Mouse (Mus musculus): ENCODE measurements around the gene Slc43a3. TPM values are rescaled to one million over a fixed set of nuclear protein-coding genes. Genes with fewer than 3 reads are reported as not detected.

The Slc43a3 gene
- polyA plus RNA-seq, 2 experiments: 113 to 159 TPM

GRCm38 (mm10) chr2:84919601-84920108, 16.7 kb upstream of the Slc43a3 start:
- DNase-seq (ENCODE audit: low read depth in 3 of 3, low spot score in 3 of 3) (no peak), ATAC-seq (ENCODE audit: insufficient read depth) (no peak)
- no peak for TF ChIP-seq CTCF (IDR thresholded peaks at IDR 0.05; ENCODE audit: low read depth)
- no peak for TF ChIP-seq EP300 (IDR thresholded peaks at IDR 0.05; ENCODE audit: low read depth)
- H3K27me3 ChIP-seq (ENCODE audit: control insufficient read depth, insufficient read depth, low read length): no peaks in the 10 kb centered on the region
- no peaks in the 10 kb centered on the region for H3K36me3 ChIP-seq (replicated peaks; ENCODE audit: control insufficient read depth, insufficient read depth, low read depth)
- H3K4me1 ChIP-seq (replicated peaks; ENCODE audit: control insufficient read depth in 2 of 2, insufficient read depth in 2 of 2, low read length in 1 of 2): peaks cover 0 to 6% of the 10 kb centered on the region in 2 experiments; a peak in 1 of 4 replicates
- WGBS (ENCODE audit: insufficient replicate concordance): 60% methylated on average over 10 of the region's 10 CpGs
- H3K9me3 ChIP-seq (ENCODE audit: control insufficient read depth, low read length): no peaks in the 10 kb centered on the region
- no peak overlapping the region for H3K4me2 ChIP-seq (ENCODE audit: low read depth)
- no peak overlapping the region for H3K27ac ChIP-seq
- H3K4me3 ChIP-seq (ENCODE audit: insufficient read depth in 1 of 2, low read depth in 2 of 2, low read length in 2 of 2): no peak overlapping the region
- H3K9ac ChIP-seq (replicated peaks): no peak overlapping the region

GRCm38 (mm10) chr2:84930186-84930585, 6.2 kb upstream of the Slc43a3 start:
- no peak for ATAC-seq (ENCODE audit: insufficient read depth)
- Histone ChIP-seq H3K27ac (no peak overlapping the region), H3K27me3 (ENCODE audit: control insufficient read depth, insufficient read depth, low read length) (no peaks in the 10 kb centered on the region; the same call in 1 of the 2 replicates), H3K4me3 (ENCODE audit: insufficient read depth in 1 of 2, low read depth in 2 of 2, low read length in 2 of 2) (no peak overlapping the region), H3K9ac (replicated peaks) (no peak overlapping the region), H3K36me3 (replicated peaks; ENCODE audit: control insufficient read depth, insufficient read depth, low read depth) (no peaks in the 10 kb centered on the region), H3K4me2 (ENCODE audit: low read depth) (no peak overlapping the region), H3K4me1 (replicated peaks; ENCODE audit: control insufficient read depth in 2 of 2, insufficient read depth in 2 of 2, low read length in 1 of 2) (peaks cover 3 to 13% of the 10 kb centered on the region in 2 experiments; a peak in 3 of 4 replicates), H3K9me3 (ENCODE audit: control insufficient read depth, low read length) (no peaks in the 10 kb centered on the region)
- 13% methylated on average over 7 of the region's 7 CpGs for WGBS (ENCODE audit: insufficient replicate concordance)
- no peak for TF ChIP-seq EP300 (IDR thresholded peaks at IDR 0.05; ENCODE audit: low read depth)
- TF ChIP-seq CTCF (IDR thresholded peaks at IDR 0.05; ENCODE audit: low read depth): no peak
- DNase-seq (ENCODE audit: low read depth in 3 of 3, low spot score in 3 of 3): no peak

- WGBS (ENCODE audit: insufficient replicate concordance): 52% methylated on average over 8 of the region's 8 CpGs
- H3K9ac ChIP-seq (replicated peaks): no peak overlapping the region
Observed at GRCm38 (mm10) chr2:84933992-84934648, 2.3 kb upstream of the Slc43a3 start.

GRCm38 (mm10) chr2:84934649-84935007, 1.8 kb upstream of the Slc43a3 start:
- WGBS (ENCODE audit: insufficient replicate concordance): 70% methylated on average over 4 of the region's 4 CpGs
- Histone ChIP-seq H3K9ac (replicated peaks) (no peak overlapping the region), H3K4me2 (ENCODE audit: low read depth) (no peak overlapping the region), H3K36me3 (replicated peaks; ENCODE audit: control insufficient read depth, insufficient read depth, low read depth) (peaks cover 12% of the 10 kb centered on the region), H3K4me3 (ENCODE audit: insufficient read depth in 1 of 2, low read depth in 2 of 2, low read length in 2 of 2) (no peak overlapping the region), H3K4me1 (replicated peaks; ENCODE audit: control insufficient read depth in 2 of 2, insufficient read depth in 2 of 2, low read length in 1 of 2) (peaks cover 9 to 20% of the 10 kb centered on the region in 2 experiments), H3K9me3 (ENCODE audit: control insufficient read depth, low read length) (no peaks in the 10 kb centered on the region), H3K27me3 (ENCODE audit: control insufficient read depth, insufficient read depth, low read length) (no peaks in the 10 kb centered on the region; the same call in 1 of the 2 replicates), H3K27ac (no peak overlapping the region)
- no peak for DNase-seq (ENCODE audit: low read depth in 3 of 3, low spot score in 3 of 3)
- no peak for ATAC-seq (ENCODE audit: insufficient read depth)
- TF ChIP-seq CTCF (IDR thresholded peaks at IDR 0.05; ENCODE audit: low read depth) (no peak), EP300 (IDR thresholded peaks at IDR 0.05; ENCODE audit: low read depth) (no peak)

More at GRCm38 (mm10) chr2:84933992-84934648, 2.3 kb upstream of the Slc43a3 start:
- Histone ChIP-seq H3K4me3 (ENCODE audit: insufficient read depth in 1 of 2, low read depth in 2 of 2, low read length in 2 of 2) (no peak overlapping the region), H3K4me2 (ENCODE audit: low read depth) (no peak overlapping the region), H3K9me3 (ENCODE audit: control insufficient read depth, low read length) (no peaks in the 10 kb centered on the region), H3K27ac (no peak overlapping the region), H3K4me1 (replicated peaks; ENCODE audit: control insufficient read depth in 2 of 2, insufficient read depth in 2 of 2, low read length in 1 of 2) (peaks cover 6 to 18% of the 10 kb centered on the region in 2 experiments; a peak in 3 of 4 replicates), H3K36me3 (replicated peaks; ENCODE audit: control insufficient read depth, insufficient read depth, low read depth) (peaks cover 7% of the 10 kb centered on the region), H3K27me3 (ENCODE audit: control insufficient read depth, insufficient read depth, low read length) (no peaks in the 10 kb centered on the region; the same call in 1 of the 2 replicates)
- DNase-seq (ENCODE audit: low read depth in 3 of 3, low spot score in 3 of 3): no peak
- TF ChIP-seq CTCF (IDR thresholded peaks at IDR 0.05; ENCODE audit: low read depth) (no peak), EP300 (IDR thresholded peaks at IDR 0.05; ENCODE audit: low read depth) (no peak)
- no peak for ATAC-seq (ENCODE audit: insufficient read depth)

GRCm38 (mm10) chr2:84935065-84935464, 1.3 kb upstream of the Slc43a3 start:
- Histone ChIP-seq H3K4me2 (ENCODE audit: low read depth) (peak overlapping the region; percentile 55; the same call in 1 of the 2 replicates), H3K4me1 (replicated peaks; ENCODE audit: control insufficient read depth in 2 of 2, insufficient read depth in 2 of 2, low read length in 1 of 2) (peaks cover 13 to 24% of the 10 kb centered on the region in 2 experiments), H3K9ac (replicated peaks) (no peak overlapping the region), H3K9me3 (ENCODE audit: control insufficient read depth, low read length) (no peaks in the 10 kb centered on the region), H3K36me3 (replicated peaks; ENCODE audit: control insufficient read depth, insufficient read depth, low read depth) (peaks cover 16% of the 10 kb centered on the region), H3K27me3 (ENCODE audit: control insufficient read depth, insufficient read depth, low read length) (no peaks in the 10 kb centered on the region), H3K27ac (peak overlapping the region; percentile 64), H3K4me3 (ENCODE audit: insufficient read depth in 1 of 2, low read depth in 2 of 2, low read length in 2 of 2) (no peak overlapping the region)
- WGBS (ENCODE audit: insufficient replicate concordance): 82% methylated on average over 5 of the region's 5 CpGs
- ATAC-seq (ENCODE audit: insufficient read depth) (no peak), DNase-seq (ENCODE audit: low read depth in 3 of 3, low spot score in 3 of 3) (no peak)
- TF ChIP-seq CTCF (IDR thresholded peaks at IDR 0.05; ENCODE audit: low read depth) (no peak), EP300 (IDR thresholded peaks at IDR 0.05; ENCODE audit: low read depth) (no peak)

Data from liver, embryonic 14.5 days (tissue).